Mouse (Mus musculus) intestine, postnatal 0 days (tissue): Measurements from ENCODE around the gene Gp9. TPM values are rescaled to one million over a fixed set of nuclear protein-coding genes. Genes with fewer than 3 reads are reported as not detected.
"Not testable (repeated sequence)": the region's sequence is repeated elsewhere in the genome, so short reads cannot be mapped to it uniquely, and the experiment has no call there.

Experiments used
- ATAC-seq: fragments of 200-750 bp; cut with Nextera tagmentation; 2 replicates; pipeline ENCODE4 v1.8.0; 2017; ENCODE audit warnings: mild to moderate bottlenecking, moderate TSS enrichment, moderate library complexity
- H3K27ac ChIP-seq: fragments of 300-500 bp; sonication (generic); 2 replicates; pipeline ENCODE4 v1.5.1; 2014; ENCODE audit warnings: mild to moderate bottlenecking, low read depth, low read length, moderate library complexity
- H3K27me3 ChIP-seq: fragments of 300-500 bp; sonication (generic); replicated peaks from 2 replicates; pipeline ENCODE4 v1.6.1; 2014; ENCODE audit warnings: low read length, mixed read lengths; ENCODE audit not compliant: control insufficient read depth, insufficient read depth
- H3K36me3 ChIP-seq: fragments of 300-500 bp; sonication (generic); 2 replicates; pipeline ENCODE4 v1.6.1; 2014; ENCODE audit warnings: mild to moderate bottlenecking, moderate library complexity; ENCODE audit not compliant: control insufficient read depth, insufficient read depth
- H3K4me1 ChIP-seq: fragments of 300-500 bp; sonication (generic); replicated peaks from 2 replicates; pipeline ENCODE4 v1.6.1; 2014; ENCODE audit warnings: antibody characterized with exemption, low read length, mixed read lengths; ENCODE audit not compliant: control insufficient read depth, insufficient read depth
- H3K4me2 ChIP-seq: fragments of 300-500 bp; sonication (generic); replicated peaks from 2 replicates; pipeline ENCODE4 v1.6.1; 2014; ENCODE audit warnings: low read depth, mild to moderate bottlenecking, moderate library complexity
- H3K4me3 ChIP-seq: fragments of 300-500 bp; sonication (generic); 2 replicates; pipeline ENCODE4 v1.5.1; 2014; ENCODE audit warnings: low read depth, low read length
- H3K9ac ChIP-seq: fragments of 300-500 bp; sonication (generic); 2 replicates; pipeline ENCODE4 v1.6.1; 2014; ENCODE audit warnings: mild to moderate bottlenecking, low read depth, low read length
- H3K9me3 ChIP-seq: fragments of 300-500 bp; sonication (generic); 2 replicates; pipeline ENCODE4 v1.6.1; 2016; ENCODE audit warnings: mixed run types; ENCODE audit not compliant: control insufficient read depth
- CTCF ChIP-seq: sonication (generic); IDR thresholded peaks from 2 replicates; pipeline ENCODE4 v1.5.1; 2016; ENCODE audit warnings: low read depth, mild to moderate bottlenecking, control low read depth, antibody characterized with exemption, moderate library complexity
- whole genome bisulfite sequencing: fragments of 180-500 bp; shearing (Covaris S2); extraction: QIAGEN DNeasy Blood & Tissue Kit; methylation state at CpG from one replicate; pipeline ENCODE4 v1.1.7; 2014; 5-methylcytosine and 5-hydroxymethylcytosine counted together
- polyA plus RNA-seq: library from polyadenylated mRNA; unstranded; fragments of >200 nt; fragmentation: Nextera tagmentation; extraction: Ambion mirVana; gene quantifications from 2 replicates; pipeline ENCODE4 v1.2.1, GENCODE M21; 2015

Gene Gp9
- polyA plus RNA-seq, 1 experiment from 2014 or later, result 2.3 TPM

- TF ChIP-seq CTCF, result no peak
- Histone ChIP-seq H3K9me3 (no peaks in the 10 kb centered on the region), H3K27ac (no peak overlapping the region), H3K4me3 (no peak overlapping the region), H3K4me1 (0 out of 2 replicates have a peak, but pooled peaks cover 3% of the 10 kb centered on the region), H3K27me3 (no peaks in the 10 kb centered on the region), H3K4me2 (no peak overlapping the region), H3K9ac (no peak overlapping the region), H3K36me3 (no peaks in the 10 kb centered on the region)
- 28% methylated on average over 3 of the region's 3 CpGs for WGBS
- no peak for ATAC-seq
Observed at GRCm38 (mm10) chr6:87759404-87759803, 18.5 kb upstream of the Gp9 start.

DNA sequence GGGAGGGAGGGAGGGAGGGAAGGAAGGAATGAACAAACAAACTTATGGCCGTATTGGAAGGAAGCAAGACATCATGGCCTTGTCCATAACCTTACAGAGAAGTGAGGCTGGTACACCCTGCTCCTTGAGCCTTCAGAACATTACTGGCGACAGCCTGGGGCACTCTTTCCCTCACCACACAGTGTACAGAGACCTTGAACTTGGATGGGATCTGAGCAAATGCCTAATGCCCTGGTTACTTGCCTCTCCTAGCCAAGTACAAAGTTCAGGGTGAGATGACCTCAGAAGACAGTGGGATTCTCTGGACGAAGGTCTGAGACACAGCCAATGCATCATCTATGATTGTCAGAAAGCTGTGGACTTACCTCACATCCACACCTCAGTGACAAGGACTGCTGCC, 18.0 kb upstream of the Gp9 start:
- Histone ChIP-seq H3K4me2 (no peak overlapping the region), H3K9me3 (no peaks in the 10 kb centered on the region), H3K4me3 (no peak overlapping the region), H3K9ac (no peak overlapping the region), H3K36me3 (no peaks in the 10 kb centered on the region), H3K27ac (no peak overlapping the region), H3K4me1 (0 out of 2 replicates have a peak, but pooled peaks cover 3% of the 10 kb centered on the region), H3K27me3 (no peaks in the 10 kb centered on the region)
- no peak for TF ChIP-seq CTCF
- ATAC-seq, result no peak
- 45% methylated on average over 3 of the region's 3 CpGs for WGBS

DNA sequence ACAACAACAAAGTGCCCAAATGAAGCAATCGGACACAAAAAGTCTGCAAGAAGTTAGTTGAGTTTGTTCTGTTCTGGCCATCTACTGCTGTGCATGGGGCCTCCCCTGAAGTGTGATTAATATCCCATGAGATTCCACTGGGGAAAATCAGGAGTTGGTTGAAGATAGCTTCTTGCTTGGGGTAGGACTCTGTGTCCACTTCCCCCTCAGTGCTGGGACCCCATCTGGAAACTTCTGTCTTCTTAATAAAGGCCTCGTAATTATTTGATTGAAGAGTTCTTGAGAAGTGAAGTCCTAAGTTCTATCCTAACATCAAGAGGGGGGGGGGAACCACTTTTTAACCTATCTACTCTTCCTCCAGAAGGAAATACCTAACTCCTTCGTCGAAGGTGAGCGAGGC, 15.7 kb upstream of the Gp9 start:
- Histone ChIP-seq H3K9me3 (no peaks in the 10 kb centered on the region), H3K27ac (no peak overlapping the region), H3K4me3 (no peak overlapping the region), H3K4me2 (no peak overlapping the region), H3K4me1 (0 out of 2 replicates have a peak, but pooled peaks cover 3% of the 10 kb centered on the region), H3K36me3 (no peaks in the 10 kb centered on the region), H3K27me3 (no peaks in the 10 kb centered on the region), H3K9ac (no peak overlapping the region)
- WGBS, result 74% methylated on average over 5 of the region's 5 CpGs
- ATAC-seq, result no peak
- no peak for TF ChIP-seq CTCF

GRCm38 (mm10) chr6:87763376-87764280, 14.2 kb upstream of the Gp9 start:
- H3K27ac ChIP-seq, result no peak overlapping the region
- H3K4me1 ChIP-seq, result 0 out of 2 replicates have a peak, but pooled peaks cover 3% of the 10 kb centered on the region
- H3K9me3 ChIP-seq, result no peaks in the 10 kb centered on the region
- ATAC-seq, result no peak
- 64% methylated on average over 4 of the region's 4 CpGs for WGBS
- no peaks in the 10 kb centered on the region for H3K36me3 ChIP-seq
- no peak overlapping the region for H3K9ac ChIP-seq
- H3K4me3 ChIP-seq, result no peak overlapping the region
- no peak overlapping the region for H3K4me2 ChIP-seq
- no peaks in the 10 kb centered on the region for H3K27me3 ChIP-seq
- TF ChIP-seq CTCF, result peak; percentile 81

- not testable (repeated sequence) for H3K36me3 ChIP-seq, H3K9ac ChIP-seq, H3K4me3 ChIP-seq, H3K27me3 ChIP-seq, H3K27ac ChIP-seq, H3K9me3 ChIP-seq, H3K4me1 ChIP-seq, ATAC-seq, H3K4me2 ChIP-seq
- WGBS, result 84% methylated on average over 2 of the region's 2 CpGs
Observed at GRCm38 (mm10) chr6:87764296-87764695, 13.6 kb upstream of the Gp9 start.

DNA sequence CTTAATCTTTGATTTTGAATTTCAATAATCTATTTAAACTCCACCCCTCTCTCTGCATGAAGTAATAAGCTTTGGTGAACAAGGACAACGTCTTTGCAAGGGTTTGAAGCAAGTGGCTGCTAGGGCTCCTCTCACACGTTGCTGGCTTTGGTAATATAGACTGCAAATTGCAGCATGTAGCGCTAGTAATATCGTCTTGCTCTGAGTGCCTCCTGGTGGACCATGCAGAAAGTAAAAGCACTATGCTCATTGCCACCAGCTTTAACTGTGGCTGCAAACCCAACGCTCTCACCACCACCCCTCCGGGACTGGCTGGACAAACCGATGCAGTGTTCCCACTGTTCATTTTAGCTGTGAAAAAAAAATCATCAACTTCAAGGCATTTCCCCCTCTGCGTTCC, 7.2 kb upstream of the Gp9 start:
- WGBS, result 46% methylated on average over 8 of the region's 8 CpGs
- H3K9ac ChIP-seq, result no peak overlapping the region
- H3K4me3 ChIP-seq, result no peak overlapping the region
- no peak overlapping the region for H3K4me2 ChIP-seq
- H3K4me1 ChIP-seq, result no peaks in the 10 kb centered on the region
- H3K9me3 ChIP-seq, result no peaks in the 10 kb centered on the region
- ATAC-seq, result no peak
- H3K27ac ChIP-seq, result no peak overlapping the region
- H3K27me3 ChIP-seq, result no peaks in the 10 kb centered on the region
- no peaks in the 10 kb centered on the region for H3K36me3 ChIP-seq
- peak; percentile 72 for TF ChIP-seq CTCF
